Mouse (Mus musculus) liver, embryonic 15.5 days (tissue): ENCODE data around the gene Sorcs2. TPM values are rescaled to one million over a fixed set of nuclear protein-coding genes. Genes with fewer than 3 reads are reported as not detected.

ENCODE experiments used
- ATAC-seq: fragments of 200-750 bp; cut with Nextera tagmentation; 2 replicates; pipeline ENCODE4 v1.8.0; 2017; ENCODE audit warnings: moderate number of reproducible peaks, mild to moderate bottlenecking, moderate library complexity; ENCODE audit not compliant: insufficient read depth
- H3K27ac ChIP-seq: fragments of 300-500 bp; sonication (generic); replicated peaks from 2 replicates; pipeline ENCODE4 v1.5.1; 2015; ENCODE audit warnings: mild to moderate bottlenecking, inconsistent platforms
- H3K27me3 ChIP-seq: fragments of 300-500 bp; sonication (generic); 2 replicates; pipeline ENCODE4 v1.6.1; 2015; ENCODE audit warnings: mild to moderate bottlenecking, inconsistent platforms
- H3K36me3 ChIP-seq: fragments of 300-500 bp; sonication (generic); replicated peaks from 2 replicates; pipeline ENCODE4 v1.6.1; 2015; ENCODE audit warnings: moderate library complexity, mild to moderate bottlenecking, inconsistent platforms
- H3K4me1 ChIP-seq: fragments of 300-500 bp; sonication (generic); replicated peaks from 2 replicates; pipeline ENCODE4 v1.6.1; 2015; ENCODE audit warnings: inconsistent platforms
- H3K4me2 ChIP-seq: fragments of 300-500 bp; sonication (generic); 2 replicates; pipeline ENCODE4 v1.6.1; 2015; ENCODE audit warnings: moderate library complexity, mild to moderate bottlenecking, inconsistent platforms
- H3K4me3 ChIP-seq: fragments of 300-500 bp; sonication (generic); replicated peaks from 2 replicates; pipeline ENCODE4 v1.5.1; 2015; ENCODE audit warnings: mild to moderate bottlenecking, inconsistent platforms
- H3K9ac ChIP-seq: fragments of 300-500 bp; sonication (generic); 2 replicates; pipeline ENCODE4 v1.6.1; 2015; ENCODE audit warnings: moderate library complexity, mild to moderate bottlenecking, inconsistent platforms
- H3K9me3 ChIP-seq: fragments of 300-500 bp; sonication (generic); replicated peaks from 2 replicates; pipeline ENCODE4 v1.6.1; 2016; ENCODE audit warnings: inconsistent platforms
- WGBS: fragments of 180-500 bp; shearing (Covaris S2); methylation state at CpG from one replicate; pipeline ENCODE4 v1.1.7; 2015; ENCODE audit warnings: mixed read lengths; ENCODE audit not compliant: insufficient replicate concordance; 5-methylcytosine and 5-hydroxymethylcytosine counted together
- polyA plus RNA-seq: library from polyadenylated mRNA; unstranded; fragments of >200 nt; fragmentation: Nextera tagmentation; extraction: Ambion mirVana; gene quantifications from 2 replicates; pipeline ENCODE4 v1.2.1, GENCODE M21; 2015

Gene Sorcs2
- polyA plus RNA-seq, 1 experiment from 2014 or later = 0.55 TPM

GRCm38 (mm10) chr5:36018366-36018765 is 379.6 kb downstream of the Sorcs2 start:
- Histone ChIP-seq H3K27me3 (no peaks in the 10 kb centered on the region), H3K27ac (no peak overlapping the region), H3K36me3 (no peaks in the 10 kb centered on the region), H3K4me1 (no peaks in the 10 kb centered on the region), H3K9me3 (no peaks in the 10 kb centered on the region), H3K4me3 (no peak overlapping the region), H3K9ac (no peak overlapping the region), H3K4me2 (no peak overlapping the region)
- no peak for ATAC-seq
- WGBS = 62% methylated on average over 3 of the region's 3 CpGs

GRCm38 (mm10) chr5:36009405-36009804 is 388.5 kb downstream of the Sorcs2 start:
- H3K27ac ChIP-seq = no peak overlapping the region
- no peak overlapping the region for H3K4me2 ChIP-seq
- no peaks in the 10 kb centered on the region for H3K27me3 ChIP-seq
- H3K9me3 ChIP-seq = no peaks in the 10 kb centered on the region
- WGBS = 65% methylated on average over 4 of the region's 4 CpGs
- no peak overlapping the region for H3K9ac ChIP-seq
- H3K4me1 ChIP-seq = no peaks in the 10 kb centered on the region
- H3K4me3 ChIP-seq = no peak overlapping the region
- H3K36me3 ChIP-seq = no peaks in the 10 kb centered on the region
- ATAC-seq = no peak

DNA sequence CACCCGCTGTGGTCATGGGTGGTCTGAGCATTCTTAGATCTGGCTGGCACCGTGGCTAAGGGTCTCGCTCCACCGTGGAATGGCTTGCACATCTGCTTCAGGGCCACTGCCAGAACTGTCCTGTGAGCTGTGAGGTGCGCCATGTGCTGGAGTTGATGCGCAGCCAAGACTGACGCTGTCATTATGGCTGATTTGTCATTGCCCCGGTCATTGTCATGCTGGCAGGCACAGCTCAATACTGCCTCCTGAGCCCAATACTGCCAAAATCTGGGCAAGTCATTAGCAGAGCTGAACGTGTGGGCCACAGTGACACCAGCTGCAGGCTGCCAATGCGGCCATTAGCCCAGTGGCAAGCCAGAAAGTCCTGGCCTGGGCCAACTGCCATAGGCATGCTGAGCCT is 390.3 kb downstream of the Sorcs2 start:
- H3K4me3 ChIP-seq = no peak overlapping the region
- 68% methylated on average over 10 of the region's 10 CpGs for WGBS

GRCm38 (mm10) chr5:36006586-36006985 is 391.4 kb downstream of the Sorcs2 start:
- H3K4me3 ChIP-seq = no peak overlapping the region
- H3K4me2 ChIP-seq = no peak overlapping the region
- H3K27ac ChIP-seq = no peak overlapping the region
- ATAC-seq = no peak
- H3K9ac ChIP-seq = no peak overlapping the region
- H3K27me3 ChIP-seq = no peaks in the 10 kb centered on the region
- 46% methylated on average over 5 of the region's 5 CpGs for WGBS
- H3K4me1 ChIP-seq = no peaks in the 10 kb centered on the region
- H3K36me3 ChIP-seq = no peaks in the 10 kb centered on the region
- no peaks in the 10 kb centered on the region for H3K9me3 ChIP-seq

More for the DNA sequence above, 390.3 kb downstream of the Sorcs2 start:
- Histone ChIP-seq H3K27me3 (no peaks in the 10 kb centered on the region), H3K9me3 (no peaks in the 10 kb centered on the region), H3K9ac (no peak overlapping the region), H3K4me1 (no peaks in the 10 kb centered on the region), H3K36me3 (no peaks in the 10 kb centered on the region), H3K27ac (no peak overlapping the region), H3K4me2 (no peak overlapping the region)
- ATAC-seq = no peak

- H3K4me2 ChIP-seq = no peak overlapping the region
- WGBS = 30% methylated on average over 8 of the region's 8 CpGs
- H3K4me3 ChIP-seq = no peak overlapping the region
- H3K9me3 ChIP-seq = no peaks in the 10 kb centered on the region
- no peaks in the 10 kb centered on the region for H3K36me3 ChIP-seq
- ATAC-seq = no peak
- no peak overlapping the region for H3K9ac ChIP-seq
- H3K27ac ChIP-seq = no peak overlapping the region
- no peaks in the 10 kb centered on the region for H3K4me1 ChIP-seq
- no peaks in the 10 kb centered on the region for H3K27me3 ChIP-seq
Measured at GRCm38 (mm10) chr5:36006106-36006505, 391.8 kb downstream of the Sorcs2 start.

GRCm38 (mm10) chr5:36003797-36004196 is 394.1 kb downstream of the Sorcs2 start:
- H3K4me3 ChIP-seq = no peak overlapping the region
- no peak overlapping the region for H3K27ac ChIP-seq
- no peak overlapping the region for H3K9ac ChIP-seq
- no peaks in the 10 kb centered on the region for H3K9me3 ChIP-seq
- H3K4me2 ChIP-seq = no peak overlapping the region
- H3K27me3 ChIP-seq = no peaks in the 10 kb centered on the region
- no peak for ATAC-seq
- H3K4me1 ChIP-seq = no peaks in the 10 kb centered on the region
- WGBS = 54% methylated on average over 10 of the region's 10 CpGs
- H3K36me3 ChIP-seq = no peaks in the 10 kb centered on the region

GRCm38 (mm10) chr5:35989986-35990735 is 407.8 kb downstream of the Sorcs2 start:
- ATAC-seq = no peak
- WGBS = 63% methylated on average over 11 of the region's 11 CpGs
- H3K4me1 ChIP-seq = no peaks in the 10 kb centered on the region
- H3K4me3 ChIP-seq = no peak overlapping the region
- H3K36me3 ChIP-seq = no peaks in the 10 kb centered on the region
- H3K4me2 ChIP-seq = no peak overlapping the region
- no peaks in the 10 kb centered on the region for H3K27me3 ChIP-seq
- H3K27ac ChIP-seq = no peak overlapping the region
- no peak overlapping the region for H3K9ac ChIP-seq
- H3K9me3 ChIP-seq = no peaks in the 10 kb centered on the region

- Histone ChIP-seq H3K27ac (no peak overlapping the region), H3K4me3 (no peak overlapping the region), H3K9me3 (no peaks in the 10 kb centered on the region), H3K27me3 (no peaks in the 10 kb centered on the region), H3K36me3 (no peaks in the 10 kb centered on the region), H3K4me2 (no peak overlapping the region), H3K9ac (no peak overlapping the region), H3K4me1 (no peaks in the 10 kb centered on the region)
- ATAC-seq = no peak
- WGBS = 62% methylated on average over 6 of the region's 6 CpGs
Measured at GRCm38 (mm10) chr5:35989506-35989905, 408.4 kb downstream of the Sorcs2 start.

- no peak for ATAC-seq
- H3K36me3 ChIP-seq = no peaks in the 10 kb centered on the region
- no peaks in the 10 kb centered on the region for H3K4me1 ChIP-seq
- H3K27me3 ChIP-seq = no peaks in the 10 kb centered on the region
- no peaks in the 10 kb centered on the region for H3K9me3 ChIP-seq
- no peak overlapping the region for H3K27ac ChIP-seq
- H3K9ac ChIP-seq = no peak overlapping the region
- H3K4me2 ChIP-seq = no peak overlapping the region
- 62% methylated on average over 8 of the region's 8 CpGs for WGBS
- H3K4me3 ChIP-seq = no peak overlapping the region
Measured at GRCm38 (mm10) chr5:35988085-35988484, 409.9 kb downstream of the Sorcs2 start.

DNA sequence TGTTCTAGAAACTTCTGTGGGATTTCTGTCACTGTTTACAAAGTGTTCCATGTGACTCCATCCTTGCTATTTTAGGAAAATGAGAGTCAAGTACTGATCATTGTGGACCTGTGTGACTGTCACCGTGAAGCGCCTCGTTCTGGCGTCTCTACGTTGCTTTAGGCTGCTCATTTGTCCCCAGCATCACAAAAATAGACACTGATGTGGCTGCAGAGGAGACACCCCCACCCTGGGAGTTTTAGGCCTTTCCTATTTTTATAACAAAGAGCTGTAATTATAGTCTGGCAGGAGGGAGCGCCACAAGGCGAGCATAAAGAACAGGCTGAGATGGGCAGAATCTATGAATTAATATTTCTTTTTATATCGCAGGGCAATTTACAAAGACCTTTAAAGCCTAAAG is 412.3 kb downstream of the Sorcs2 start:
- no peak overlapping the region for H3K4me2 ChIP-seq
- ATAC-seq = no peak
- H3K27me3 ChIP-seq = no peaks in the 10 kb centered on the region
- H3K27ac ChIP-seq = no peak overlapping the region
- no peaks in the 10 kb centered on the region for H3K4me1 ChIP-seq
- no peaks in the 10 kb centered on the region for H3K36me3 ChIP-seq
- 66% methylated on average over 8 of the region's 8 CpGs for WGBS
- H3K9me3 ChIP-seq = no peaks in the 10 kb centered on the region
- H3K9ac ChIP-seq = no peak overlapping the region
- H3K4me3 ChIP-seq = no peak overlapping the region

DNA sequence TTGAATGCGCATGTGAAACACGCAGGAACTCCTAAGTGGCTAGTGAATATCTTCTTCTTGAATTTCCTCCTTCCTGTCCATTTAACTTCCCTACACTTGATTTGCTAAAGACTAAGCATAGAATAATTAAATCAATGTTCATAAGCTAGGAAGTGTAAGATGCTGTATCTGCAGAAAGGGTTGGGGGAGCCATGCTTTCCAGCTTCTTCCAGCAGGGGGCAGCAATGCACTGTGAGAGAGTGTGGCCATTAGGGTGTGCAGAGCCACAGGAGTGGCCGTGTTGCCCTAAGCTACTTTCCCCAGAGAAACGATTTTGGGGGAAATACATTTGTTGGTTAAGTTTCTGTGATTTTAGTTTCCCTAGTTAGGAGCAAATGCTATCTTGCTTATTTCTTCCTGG is 416.0 kb downstream of the Sorcs2 start:
- ATAC-seq = no peak
- H3K9me3 ChIP-seq = no peaks in the 10 kb centered on the region
- H3K27ac ChIP-seq = no peak overlapping the region
- no peaks in the 10 kb centered on the region for H3K27me3 ChIP-seq
- 36% methylated on average over 4 of the region's 4 CpGs for WGBS
- H3K4me1 ChIP-seq = no peaks in the 10 kb centered on the region
- H3K4me3 ChIP-seq = no peak overlapping the region
- H3K4me2 ChIP-seq = no peak overlapping the region
- H3K36me3 ChIP-seq = no peaks in the 10 kb centered on the region
- no peak overlapping the region for H3K9ac ChIP-seq

DNA sequence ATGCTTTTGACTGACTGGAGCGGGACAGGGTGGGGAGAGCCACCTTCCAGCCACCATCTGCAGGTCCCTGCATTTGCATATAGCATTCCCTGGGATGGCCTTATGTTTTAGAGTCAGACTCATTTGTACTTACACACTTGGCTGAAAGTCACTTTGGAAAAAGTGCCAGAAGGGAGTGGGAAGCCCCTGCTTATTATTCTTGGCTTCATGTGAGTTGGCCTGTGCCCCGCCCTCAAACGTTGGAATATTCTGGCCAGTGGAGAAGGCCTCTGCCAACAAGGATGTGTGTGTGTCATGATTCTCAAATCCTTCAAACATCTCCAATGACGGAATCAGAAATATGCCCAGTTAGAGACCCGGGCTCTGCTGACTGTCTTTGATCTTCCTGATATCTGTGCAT is 416.6 kb downstream of the Sorcs2 start:
- H3K4me1 ChIP-seq = no peaks in the 10 kb centered on the region
- H3K4me2 ChIP-seq = no peak overlapping the region
- no peak for ATAC-seq
- no peaks in the 10 kb centered on the region for H3K36me3 ChIP-seq
- H3K9me3 ChIP-seq = no peaks in the 10 kb centered on the region
- H3K9ac ChIP-seq = no peak overlapping the region
- no peak overlapping the region for H3K27ac ChIP-seq
- 71% methylated on average over 5 of the region's 5 CpGs for WGBS
- H3K4me3 ChIP-seq = no peak overlapping the region
- H3K27me3 ChIP-seq = no peaks in the 10 kb centered on the region
